Mouse (Mus musculus): ENCODE data around the gene Hint1. TPM values are rescaled to one million over a fixed set of nuclear protein-coding genes. Genes with fewer than 3 reads are reported as not detected.
A peak's percentile ranks its signal among the peaks of the same experiment; 100 is the strongest.
"Not testable (repeated sequence)": the region's sequence is repeated elsewhere in the genome, so short reads cannot be mapped to it uniquely, and the experiment has no call there.

Hint1 gene
- total RNA-seq (2021): 100 to 1,000 TPM; 254 to 262 TPM
- long read RNA-seq, experiment 1, transcript Hint1-201 (3 exons, 636 nt): major isoform, 84 of 90 reads
- long read RNA-seq, experiment 1, partial matches to known transcripts: 2 of 90 reads
- long read RNA-seq, experiment 1, other reads (novel, unspliced or antisense): 4 of 90 reads
- long read RNA-seq, experiment 2, transcript Hint1-201 (3 exons, 636 nt): major isoform, 86 of 89 reads
- long read RNA-seq, experiment 2, partial matches to known transcripts: 3 of 89 reads
- long read RNA-seq, experiment 2, other reads (novel, unspliced or antisense): 0 of 89 reads

DNA sequence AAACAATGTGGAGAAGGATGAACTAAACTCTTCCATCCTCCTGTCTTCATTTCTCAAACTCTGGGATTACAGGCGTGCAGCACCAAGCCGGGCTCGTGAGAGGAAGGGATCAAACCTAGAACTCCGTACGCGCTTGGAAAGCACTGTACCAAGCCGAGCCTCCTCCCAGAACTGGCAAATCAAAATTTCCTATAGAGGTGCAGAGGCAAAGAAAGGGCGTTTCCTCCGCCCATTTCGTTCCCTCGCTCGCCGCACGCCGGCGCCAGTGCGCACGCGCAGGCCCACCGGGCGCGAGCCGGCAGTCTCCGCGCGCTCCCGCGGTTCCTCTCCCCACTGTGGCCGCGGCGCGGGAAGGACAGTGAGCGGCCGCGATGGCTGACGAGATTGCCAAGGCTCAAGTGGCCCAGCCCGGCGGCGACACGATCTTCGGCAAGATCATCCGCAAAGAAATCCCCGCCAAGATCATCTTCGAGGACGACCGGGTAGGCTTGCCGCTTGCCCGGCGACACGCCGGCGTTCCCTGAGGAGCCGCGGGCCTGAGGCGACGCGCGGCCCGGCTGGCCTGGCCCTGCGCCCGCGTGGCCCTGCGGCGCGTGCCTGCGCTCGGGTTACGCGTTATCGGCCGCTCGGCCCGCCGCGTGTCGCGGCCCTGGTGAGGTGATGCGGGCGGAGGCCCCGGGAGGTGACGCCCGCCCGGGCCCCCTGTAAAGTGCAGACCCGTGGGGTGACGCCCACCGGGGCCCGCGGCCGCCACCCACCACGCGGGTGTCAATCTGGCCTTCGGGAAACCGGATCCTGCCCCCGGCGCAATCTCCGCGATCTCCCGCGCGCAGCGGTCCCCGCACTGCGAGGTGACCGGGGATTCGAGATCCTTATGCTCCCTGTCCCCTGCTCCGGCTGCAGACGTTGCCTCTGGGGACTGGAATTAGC lies at the start of gene Hint1:
Gene Hint1, plus strand, starts transcription at position 265 of the 930 bp plus-strand sequence.
- DNase-seq: peak; percentile 93

DNA sequence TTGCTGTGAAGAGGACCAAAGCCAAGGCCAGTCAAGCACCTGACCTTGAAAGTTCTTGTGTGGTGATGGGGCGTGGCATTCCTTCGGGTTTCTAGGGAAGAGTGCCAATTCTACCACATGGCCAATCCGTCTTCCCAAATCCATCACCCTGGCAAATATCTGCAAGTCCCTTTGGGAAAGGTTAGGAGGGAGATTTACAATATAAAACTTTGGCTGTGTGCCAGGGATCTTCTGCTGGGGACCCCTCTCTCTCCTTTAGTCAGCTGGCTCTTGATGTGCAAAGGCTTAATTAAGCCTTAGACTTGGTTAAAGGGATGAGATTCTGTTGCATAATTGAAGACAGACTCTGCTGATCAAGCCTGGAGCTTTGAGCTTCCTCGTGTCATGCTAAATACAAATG lies 48.7 kb upstream of the Hint1 start:
- no peak for DNase-seq

- no peak for DNase-seq
These were observed 46.7 kb upstream of the Hint1 start for GRCm38 (mm10) chr11:54819489-54819888.

- DNase-seq: no peak
These were observed 42.7 kb upstream of the Hint1 start for GRCm38 (mm10) chr11:54823467-54823866.

DNA sequence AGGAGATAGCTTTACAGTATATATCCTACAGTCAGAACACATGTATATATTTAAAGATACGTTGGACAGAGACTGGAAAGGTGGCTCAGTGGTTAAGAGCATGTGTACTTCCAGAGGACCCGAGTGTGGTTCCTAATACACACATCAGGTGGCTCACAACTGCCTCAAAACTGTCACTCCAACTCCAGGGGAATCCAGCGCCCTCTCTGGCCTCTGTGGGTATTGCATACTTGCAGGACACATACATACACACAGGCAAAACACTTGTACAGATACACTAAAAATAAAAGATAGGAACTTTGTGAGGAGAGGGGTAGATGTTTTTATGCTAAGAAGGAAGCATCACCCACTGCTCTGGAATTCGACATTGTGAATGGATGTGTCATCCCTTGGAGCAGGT lies 40.4 kb upstream of the Hint1 start:
- DNase-seq: no peak

- DNase-seq: no peak
These were observed 39.4 kb upstream of the Hint1 start for GRCm38 (mm10) chr11:54826819-54827218.

GRCm38 (mm10) chr11:54833833-54834232 lies 32.4 kb upstream of the Hint1 start:
- no peak for DNase-seq

DNA sequence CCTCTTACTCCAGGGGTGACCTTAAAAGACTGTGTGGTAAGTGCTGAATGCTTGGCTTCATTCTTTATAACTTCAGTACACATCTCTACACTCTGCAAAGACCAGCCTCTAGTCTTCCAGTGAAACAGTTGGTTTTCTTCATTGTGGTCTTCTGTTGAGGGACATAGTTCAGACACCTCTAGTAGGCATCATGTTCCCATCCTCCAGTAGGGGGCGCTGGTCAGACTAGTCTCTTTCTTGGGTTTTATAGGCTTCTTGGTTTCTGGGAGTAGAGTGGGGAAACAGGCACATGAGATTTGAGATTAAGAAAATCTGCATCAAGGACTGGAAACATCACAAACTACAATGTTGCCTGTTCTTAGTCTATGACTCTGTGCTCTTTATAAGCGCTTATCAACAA lies 31.6 kb upstream of the Hint1 start:
- no peak for DNase-seq

GRCm38 (mm10) chr11:54836106-54836505 lies 30.1 kb upstream of the Hint1 start:
- DNase-seq: peak; percentile 74

- no peak for DNase-seq
These were observed 26.5 kb upstream of the Hint1 start for GRCm38 (mm10) chr11:54839696-54840095.

- no peak for DNase-seq
These were observed 25.3 kb upstream of the Hint1 start for GRCm38 (mm10) chr11:54840891-54841290.

GRCm38 (mm10) chr11:54844424-54844823 lies 21.8 kb upstream of the Hint1 start:
- no peak for DNase-seq

- no peak for DNase-seq
These were observed 21.2 kb upstream of the Hint1 start for GRCm38 (mm10) chr11:54844959-54845358.

- no peak for DNase-seq
These were observed 20.4 kb upstream of the Hint1 start for GRCm38 (mm10) chr11:54845470-54846442.

- DNase-seq: no peak
These were observed 16.0 kb upstream of the Hint1 start for GRCm38 (mm10) chr11:54849961-54850758.

DNA sequence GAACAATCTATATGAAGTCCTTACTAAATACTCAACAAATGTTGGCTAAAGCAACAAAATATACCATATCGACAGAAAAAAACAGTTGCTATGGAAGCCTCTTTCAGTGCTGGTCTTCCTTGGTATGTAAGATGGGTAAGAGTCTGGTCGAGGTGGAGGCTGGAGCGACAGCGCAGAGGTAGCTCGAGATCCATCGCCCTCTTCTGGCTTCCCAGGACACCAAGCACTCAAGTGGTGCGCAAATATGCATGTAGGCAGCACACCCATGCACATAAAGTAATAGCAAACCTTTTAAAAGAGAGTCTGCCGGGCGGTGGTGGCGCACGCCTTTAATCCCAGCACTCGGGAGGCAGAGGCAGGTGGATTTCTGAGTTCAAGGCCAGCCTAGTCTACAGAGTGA lies 14.5 kb upstream of the Hint1 start:
- no peak for DNase-seq

GRCm38 (mm10) chr11:54858880-54859279 lies 7.3 kb upstream of the Hint1 start:
- not testable (repeated sequence) for DNase-seq

- DNase-seq: no peak
These were observed 6.6 kb upstream of the Hint1 start for GRCm38 (mm10) chr11:54859322-54860165.

GRCm38 (mm10) chr11:54860256-54861038 lies 5.7 kb upstream of the Hint1 start, which contains the start of gene Lyrm7:
Lyrm7 (minus strand) TSS chr11:54860916.
- DNase-seq: peak; percentile 94

Measured in gastrocnemius, postnatal 10 days (tissue).